Mouse (Mus musculus) embryonic facial prominence, embryonic 13.5 days (tissue): Measurements from ENCODE around the gene Slc16a12. TPM values are rescaled to one million over a fixed set of nuclear protein-coding genes. Genes with fewer than 3 reads are reported as not detected.
"Not testable (repeated sequence)": the region's sequence is repeated elsewhere in the genome, so short reads cannot be mapped to it uniquely, and the experiment has no call there.

ENCODE experiments used
- ATAC-seq: fragments of 200-750 bp; cut with Nextera tagmentation; 2 replicates; pipeline ENCODE4 v1.8.0; 2017; ENCODE audit warnings: low read depth; ENCODE audit not compliant: insufficient number of reproducible peaks, insufficient read depth, low FRiP score, low TSS enrichment
- H3K27ac ChIP-seq: fragments of 300-500 bp; sonication (generic); 2 replicates; pipeline ENCODE4 v1.5.1; 2015; ENCODE audit warnings: moderate library complexity, mild to moderate bottlenecking, inconsistent platforms
- H3K27me3 ChIP-seq: fragments of 300-500 bp; sonication (generic); 2 replicates; pipeline ENCODE4 v1.6.1; 2015; ENCODE audit warnings: mild to moderate bottlenecking, inconsistent platforms
- H3K36me3 ChIP-seq: fragments of 300-500 bp; sonication (generic); 2 replicates; pipeline ENCODE4 v1.6.1; 2015; ENCODE audit warnings: mild to moderate bottlenecking, inconsistent platforms
- H3K4me1 ChIP-seq: fragments of 300-500 bp; sonication (generic); 2 replicates; pipeline ENCODE4 v1.6.1; 2015; ENCODE audit warnings: inconsistent platforms
- H3K4me2 ChIP-seq: fragments of 300-500 bp; sonication (generic); 2 replicates; pipeline ENCODE4 v1.6.1; 2015; ENCODE audit warnings: moderate library complexity, mild to moderate bottlenecking, inconsistent platforms
- H3K4me3 ChIP-seq: fragments of 300-500 bp; sonication (generic); 2 replicates; pipeline ENCODE4 v1.5.1; 2015; ENCODE audit warnings: mild to moderate bottlenecking, inconsistent platforms
- H3K9ac ChIP-seq: fragments of 300-500 bp; sonication (generic); 2 replicates; pipeline ENCODE4 v1.6.1; 2015; ENCODE audit warnings: mild to moderate bottlenecking, inconsistent platforms
- H3K9me3 ChIP-seq: fragments of 300-500 bp; sonication (generic); 2 replicates; pipeline ENCODE4 v1.6.1; 2016; ENCODE audit warnings: inconsistent platforms
- WGBS: fragments of 180-500 bp; shearing (Covaris S2); methylation state at CpG from one replicate; pipeline ENCODE4 v1.1.7; 2015; ENCODE audit warnings: mixed read lengths; 5-methylcytosine and 5-hydroxymethylcytosine counted together
- polyA plus RNA-seq: library from polyadenylated mRNA; unstranded; fragments of >200 nt; fragmentation: Nextera tagmentation; extraction: Ambion mirVana; gene quantifications from 2 replicates; pipeline ENCODE4 v1.2.1, GENCODE M21; 2015

The Slc16a12 gene
- polyA plus RNA-seq, 1 experiment from 2014 or later = 0.65 TPM

DNA sequence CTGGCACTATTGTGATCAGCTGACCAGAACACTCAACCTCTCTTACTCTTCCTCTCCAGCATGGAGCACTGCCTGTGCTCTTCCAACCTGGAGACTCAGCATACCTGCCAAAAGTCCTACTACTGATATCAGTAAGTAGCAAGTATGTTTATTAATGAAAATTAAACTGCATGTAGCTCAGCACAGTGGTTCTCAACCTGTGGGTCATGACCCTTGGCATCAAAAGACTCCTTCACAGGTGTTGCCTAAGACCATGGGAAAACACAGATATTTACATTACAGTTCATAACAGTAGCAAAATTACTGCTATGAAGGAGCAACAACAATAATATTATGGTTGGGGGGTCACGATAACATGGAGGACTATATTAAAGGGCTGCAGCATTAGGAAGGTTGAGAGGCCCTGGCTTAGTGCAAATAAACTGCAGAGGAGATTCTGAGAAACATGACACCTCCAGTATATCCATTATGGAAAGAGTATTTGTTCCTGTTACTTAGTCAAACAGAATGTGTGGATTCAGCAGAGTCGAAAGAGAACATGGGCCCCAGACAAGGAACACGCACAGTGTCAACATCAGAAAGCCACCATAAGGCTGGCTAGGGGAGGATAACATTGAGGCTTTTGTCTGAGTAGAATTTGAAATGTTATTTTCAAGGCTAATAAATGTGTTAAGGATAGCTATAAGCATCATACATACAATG is 5.5 kb upstream of the Slc16a12 start:
- H3K4me3 ChIP-seq = no peak overlapping the region
- H3K4me2 ChIP-seq = no peak overlapping the region
- H3K36me3 ChIP-seq = no peaks in the 10 kb centered on the region
- peaks cover 6% of the 10 kb centered on the region for H3K27me3 ChIP-seq
- no peaks in the 10 kb centered on the region for H3K9me3 ChIP-seq
- H3K9ac ChIP-seq = no peak overlapping the region
- no peak overlapping the region for H3K27ac ChIP-seq
- ATAC-seq = no peak
- WGBS = 73% methylated on average over 3 of the region's 3 CpGs
- no peaks in the 10 kb centered on the region for H3K4me1 ChIP-seq

DNA sequence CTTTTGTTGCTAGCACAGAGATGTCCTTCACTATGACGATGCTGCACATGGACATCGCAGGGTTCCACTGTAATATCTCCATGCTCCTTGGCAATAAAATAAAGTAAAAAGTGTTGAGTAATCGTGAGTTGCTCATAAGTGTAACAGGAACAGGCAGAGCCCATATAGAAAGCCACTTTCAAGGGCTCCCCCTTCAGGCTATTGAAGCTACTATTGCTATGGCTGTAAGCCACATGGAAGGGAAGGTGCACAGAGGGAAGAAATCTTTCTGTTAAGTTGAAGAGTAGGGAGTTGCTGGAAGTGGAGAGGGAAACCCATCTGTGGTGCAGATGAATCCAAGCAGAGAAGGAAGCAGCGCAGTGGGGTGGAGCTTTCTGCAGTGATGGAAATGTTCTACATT is 4.1 kb upstream of the Slc16a12 start:
- ATAC-seq = no peak
- Histone ChIP-seq H3K4me3 (no peak overlapping the region), H3K4me2 (no peak overlapping the region), H3K4me1 (peaks cover 11% of the 10 kb centered on the region), H3K27me3 (peaks cover 20% of the 10 kb centered on the region), H3K27ac (no peak overlapping the region), H3K9ac (no peak overlapping the region), H3K9me3 (no peaks in the 10 kb centered on the region), H3K36me3 (no peaks in the 10 kb centered on the region)
- WGBS = 81% methylated on average over 4 of the region's 4 CpGs

DNA sequence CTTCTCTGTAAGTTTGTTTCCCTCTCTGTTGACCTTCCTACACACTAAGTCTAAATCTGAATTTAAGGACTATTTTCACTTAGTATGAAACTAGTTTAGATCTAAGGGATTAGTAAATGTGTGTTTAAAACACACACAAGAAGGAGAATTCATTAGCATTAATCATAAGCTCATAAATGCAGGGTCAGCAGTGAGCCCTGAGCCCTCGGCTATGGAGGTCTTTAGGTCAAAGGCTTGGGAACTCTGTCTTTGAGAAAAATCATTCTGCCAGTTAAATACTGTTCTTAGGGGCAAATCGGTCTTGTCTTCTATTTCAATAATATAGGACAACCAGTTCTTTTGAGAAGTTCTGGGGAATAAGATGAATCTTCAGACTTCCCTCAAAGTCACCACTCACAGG is 1.9 kb upstream of the Slc16a12 start:
- Histone ChIP-seq H3K9me3 (no peaks in the 10 kb centered on the region), H3K9ac (no peak overlapping the region), H3K4me1 (peaks cover 13% of the 10 kb centered on the region), H3K36me3 (no peaks in the 10 kb centered on the region), H3K4me2 (no peak overlapping the region), H3K27me3 (peaks cover 27% of the 10 kb centered on the region), H3K27ac (no peak overlapping the region), H3K4me3 (no peak overlapping the region)
- WGBS = 68% methylated on average over 2 of the region's 2 CpGs
- no peak for ATAC-seq

DNA sequence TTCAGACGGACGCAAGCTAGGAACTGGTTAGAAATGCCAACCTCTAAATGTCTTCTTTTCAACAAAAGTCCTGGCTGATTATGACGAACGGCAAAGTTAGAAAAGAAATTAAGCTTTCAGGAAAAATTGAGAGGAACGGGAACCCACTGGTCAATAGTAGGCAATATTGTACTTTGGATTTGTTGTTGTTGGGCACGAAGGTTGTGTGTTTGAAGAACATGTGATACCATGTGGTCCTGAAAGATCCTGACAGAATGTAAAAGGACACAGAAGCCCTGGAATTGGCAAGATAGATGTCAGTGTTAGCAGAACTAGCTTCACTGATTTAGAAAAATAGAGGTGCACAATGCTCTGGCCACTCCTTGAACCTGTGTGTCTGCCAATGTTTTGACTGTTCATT is 880 bp upstream of the Slc16a12 start:
- not testable (repeated sequence) for H3K4me2 ChIP-seq, H3K36me3 ChIP-seq, H3K9ac ChIP-seq, H3K9me3 ChIP-seq, H3K4me3 ChIP-seq, H3K27ac ChIP-seq, ATAC-seq
- Histone ChIP-seq H3K27me3 (peaks cover 27% of the 10 kb centered on the region), H3K4me1 (peaks cover 13% of the 10 kb centered on the region)
- WGBS = 92% methylated on average over 6 of the region's 6 CpGs

- H3K27me3 ChIP-seq = peaks cover 27% of the 10 kb centered on the region
- no peaks in the 10 kb centered on the region for H3K9me3 ChIP-seq
- H3K9ac ChIP-seq = 0 out of 2 replicates have a peak overlapping the region, but pooled peaks have one; percentile 74
- ATAC-seq = no peak
- peak overlapping the region; percentile 62 for H3K4me3 ChIP-seq
- H3K4me2 ChIP-seq = peak overlapping the region; percentile 100
- H3K4me1 ChIP-seq = peaks cover 13% of the 10 kb centered on the region
- H3K36me3 ChIP-seq = no peaks in the 10 kb centered on the region
- no peak overlapping the region for H3K27ac ChIP-seq
- 7% methylated on average over 9 of the region's 9 CpGs for WGBS
These were observed 888 bp downstream of the Slc16a12 start for GRCm38 (mm10) chr19:34746201-34746600.

DNA sequence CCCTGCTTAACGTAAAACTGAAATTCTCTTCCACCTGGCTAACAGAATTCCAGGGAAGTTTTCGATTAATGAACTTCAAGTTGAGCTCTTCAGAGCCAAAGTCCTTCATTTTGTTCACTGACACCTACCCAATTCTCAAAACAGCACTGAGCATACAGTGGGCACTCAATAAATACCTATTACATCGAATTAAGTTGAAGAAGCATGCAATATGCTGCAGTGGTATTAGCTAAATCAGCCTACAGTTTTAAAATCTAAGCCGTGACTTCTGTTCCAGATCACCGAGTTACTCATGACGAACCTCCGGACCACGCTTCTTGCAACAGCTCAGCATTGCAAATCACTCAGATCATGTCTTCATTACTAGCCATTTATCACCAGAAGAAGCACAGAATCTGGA is 2.1 kb downstream of the Slc16a12 start:
- no peak overlapping the region for H3K4me2 ChIP-seq
- no peaks in the 10 kb centered on the region for H3K36me3 ChIP-seq
- WGBS = 82% methylated on average over 8 of the region's 8 CpGs
- H3K27me3 ChIP-seq = peaks cover 27% of the 10 kb centered on the region
- no peak overlapping the region for H3K9ac ChIP-seq
- no peaks in the 10 kb centered on the region for H3K9me3 ChIP-seq
- no peak overlapping the region for H3K27ac ChIP-seq
- peaks cover 13% of the 10 kb centered on the region for H3K4me1 ChIP-seq
- ATAC-seq = no peak
- H3K4me3 ChIP-seq = no peak overlapping the region

GRCm38 (mm10) chr19:34737916-34738315 is 9.2 kb downstream of the Slc16a12 start:
- Histone ChIP-seq H3K4me3 (no peak overlapping the region), H3K27me3 (no peaks in the 10 kb centered on the region), H3K4me2 (no peak overlapping the region), H3K4me1 (no peaks in the 10 kb centered on the region), H3K27ac (no peak overlapping the region), H3K9ac (no peak overlapping the region), H3K36me3 (no peaks in the 10 kb centered on the region), H3K9me3 (no peaks in the 10 kb centered on the region)
- 77% methylated on average over 3 of the region's 3 CpGs for WGBS
- no peak for ATAC-seq

DNA sequence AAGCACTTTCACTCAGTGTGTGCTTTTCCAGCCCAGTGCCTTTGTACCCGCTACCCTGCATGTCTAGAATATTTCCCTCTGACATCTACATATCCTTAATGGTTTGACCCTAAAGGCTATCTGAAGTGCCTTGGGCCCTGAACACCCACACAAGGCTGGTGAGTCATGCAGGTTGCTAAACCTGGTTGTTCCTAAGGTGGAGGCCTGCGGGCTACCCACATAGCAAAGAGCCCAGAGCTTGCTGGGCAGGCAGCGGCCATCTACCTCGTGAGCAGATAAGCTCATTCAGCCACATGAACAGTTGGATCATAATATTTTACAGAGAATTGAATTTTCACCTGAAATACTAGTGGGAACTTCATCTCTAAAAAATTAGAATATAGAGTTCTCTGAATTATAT is 11.2 kb downstream of the Slc16a12 start:
- 86% methylated on average over 4 of the region's 4 CpGs for WGBS
- Histone ChIP-seq H3K4me1 (peaks cover 6% of the 10 kb centered on the region), H3K4me2 (no peak overlapping the region), H3K9me3 (no peaks in the 10 kb centered on the region), H3K36me3 (no peaks in the 10 kb centered on the region), H3K4me3 (no peak overlapping the region), H3K9ac (no peak overlapping the region), H3K27me3 (no peaks in the 10 kb centered on the region), H3K27ac (no peak overlapping the region)
- ATAC-seq = no peak

DNA sequence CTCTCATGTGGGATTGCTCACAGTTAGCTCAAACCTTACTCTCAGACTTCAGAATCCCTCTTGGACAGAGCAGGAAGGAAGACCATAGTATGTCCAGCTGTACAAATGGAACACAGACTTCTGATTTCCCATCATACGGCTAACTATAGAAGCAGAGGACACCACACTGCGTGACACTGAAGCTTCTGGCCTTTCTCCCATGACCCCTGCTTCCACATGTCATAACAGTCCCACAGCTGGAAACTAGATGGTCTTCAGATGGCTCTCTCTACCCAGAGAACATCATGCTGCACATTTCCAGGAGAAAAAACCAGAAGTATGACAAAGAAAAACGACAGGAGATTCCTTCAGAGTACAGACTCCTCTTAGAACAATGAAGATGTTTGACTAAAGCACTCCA is 14.1 kb downstream of the Slc16a12 start:
- H3K9me3 ChIP-seq = no peaks in the 10 kb centered on the region
- ATAC-seq = no peak
- peaks cover 7% of the 10 kb centered on the region for H3K4me1 ChIP-seq
- H3K4me2 ChIP-seq = no peak overlapping the region
- no peaks in the 10 kb centered on the region for H3K27me3 ChIP-seq
- H3K36me3 ChIP-seq = no peaks in the 10 kb centered on the region
- H3K4me3 ChIP-seq = no peak overlapping the region
- 77% methylated on average over 3 of the region's 3 CpGs for WGBS
- no peak overlapping the region for H3K27ac ChIP-seq
- H3K9ac ChIP-seq = no peak overlapping the region

DNA sequence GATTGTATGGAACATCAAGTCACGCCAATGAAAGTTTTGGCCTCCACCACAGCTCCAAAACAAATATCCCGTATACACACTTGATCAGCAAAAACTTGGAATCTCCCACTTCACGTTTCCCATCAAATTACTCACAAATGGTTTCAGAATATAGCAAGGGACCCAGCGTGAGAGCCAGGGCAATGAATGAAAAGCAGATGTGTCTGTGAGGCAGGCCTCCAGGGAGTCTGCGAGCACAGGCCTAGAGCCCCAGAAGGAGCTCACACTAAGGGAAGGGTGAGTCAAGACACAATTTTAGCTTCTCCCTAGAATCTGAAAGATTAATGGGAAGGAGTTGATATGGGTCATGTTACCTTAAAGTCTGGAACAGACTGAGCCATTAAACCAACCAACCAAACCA is 15.7 kb downstream of the Slc16a12 start:
- no peak overlapping the region for H3K27ac ChIP-seq
- no peak overlapping the region for H3K9ac ChIP-seq
- no peaks in the 10 kb centered on the region for H3K36me3 ChIP-seq
- no peak for ATAC-seq
- H3K9me3 ChIP-seq = no peaks in the 10 kb centered on the region
- 27% methylated on average over 5 of the region's 5 CpGs for WGBS
- H3K4me1 ChIP-seq = peaks cover 7% of the 10 kb centered on the region
- H3K4me3 ChIP-seq = no peak overlapping the region
- no peaks in the 10 kb centered on the region for H3K27me3 ChIP-seq
- no peak overlapping the region for H3K4me2 ChIP-seq

GRCm38 (mm10) chr19:34730584-34730983 is 16.5 kb downstream of the Slc16a12 start:
- Histone ChIP-seq H3K4me1 (peaks cover 7% of the 10 kb centered on the region), H3K27ac (no peak overlapping the region), H3K4me3 (no peak overlapping the region), H3K36me3 (no peaks in the 10 kb centered on the region), H3K4me2 (no peak overlapping the region), H3K27me3 (no peaks in the 10 kb centered on the region), H3K9me3 (no peaks in the 10 kb centered on the region), H3K9ac (no peak overlapping the region)
- no peak for ATAC-seq
- WGBS = 95% methylated on average over 4 of the region's 4 CpGs

- Histone ChIP-seq H3K4me1 (peaks cover 7% of the 10 kb centered on the region), H3K4me2 (no peak overlapping the region), H3K9me3 (no peaks in the 10 kb centered on the region), H3K36me3 (no peaks in the 10 kb centered on the region), H3K4me3 (no peak overlapping the region), H3K9ac (no peak overlapping the region), H3K27ac (no peak overlapping the region), H3K27me3 (no peaks in the 10 kb centered on the region)
- 81% methylated on average over 3 of the region's 3 CpGs for WGBS
- ATAC-seq = no peak
These were observed 17.6 kb downstream of the Slc16a12 start for GRCm38 (mm10) chr19:34729505-34729904.
